Mouse (Mus musculus) activated CD4-positive, CD25-positive, alpha-beta regulatory T cell (primary cell): ENCODE results near the gene Ccdc78. TPM values are rescaled to one million over a fixed set of nuclear protein-coding genes. Genes with fewer than 3 reads are reported as not detected.

ENCODE experiments used
- polyA plus RNA-seq, 2 experiments: library from polyadenylated mRNA; unstranded; fragments of 100-300 nt; shearing (Covaris generic); gene quantifications; one replicate each; pipeline ENCODE4 v1.2.1; 2017

Gene Ccdc78
- polyA plus RNA-seq, result under 1 TPM; 0.59 to 0.72 TPM

GRCm38 (mm10) chr17:25786280-25786679 lies at the start of gene Ccdc78:
Gene Ccdc78 (plus strand): TSS chr17:25786580.

GRCm38 (mm10) chr17:25754241-25754640 lies 32.1 kb upstream of the Ccdc78 start, which contains the start of gene Msln:
Gene Msln (minus strand): TSS chr17:25754378.

GRCm38 (mm10) chr17:25773549-25774120 lies 12.7 kb upstream of the Ccdc78 start, which contains the start of gene Narfl:
Gene Narfl (plus strand): TSS chr17:25773776.

DNA sequence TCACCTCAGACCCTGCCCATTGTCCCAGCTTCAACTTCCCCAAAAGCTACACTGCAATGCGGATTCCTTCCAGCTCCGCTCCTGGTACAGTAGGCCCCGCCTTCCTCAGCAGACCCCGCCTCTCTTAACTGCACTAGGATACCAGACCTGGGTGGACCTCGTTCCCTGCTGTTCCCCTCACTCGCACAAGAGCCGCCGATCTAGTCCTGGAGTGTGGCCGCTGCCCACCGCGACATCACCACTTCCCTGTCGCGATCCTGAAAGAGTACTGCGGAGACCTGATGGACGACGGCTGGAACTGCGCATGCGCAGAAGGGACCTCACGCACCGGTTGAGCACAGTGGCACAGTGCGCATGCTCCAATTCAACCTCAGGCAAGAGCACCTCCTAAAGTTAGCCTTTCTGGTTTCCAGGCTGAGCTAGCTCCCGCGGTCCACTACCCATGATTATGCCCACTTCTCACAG lies 1.1 kb upstream of the Ccdc78 start, which contains the start of gene Haghl:
Gene Haghl (minus strand): TSS at position 393 of the 465 bp plus-strand sequence.

GRCm38 (mm10) chr17:25792615-25793014 lies 6.2 kb downstream of the Ccdc78 start, which contains the start of gene Fam173a:
Gene Fam173a (minus strand): TSS chr17:25792901.

DNA sequence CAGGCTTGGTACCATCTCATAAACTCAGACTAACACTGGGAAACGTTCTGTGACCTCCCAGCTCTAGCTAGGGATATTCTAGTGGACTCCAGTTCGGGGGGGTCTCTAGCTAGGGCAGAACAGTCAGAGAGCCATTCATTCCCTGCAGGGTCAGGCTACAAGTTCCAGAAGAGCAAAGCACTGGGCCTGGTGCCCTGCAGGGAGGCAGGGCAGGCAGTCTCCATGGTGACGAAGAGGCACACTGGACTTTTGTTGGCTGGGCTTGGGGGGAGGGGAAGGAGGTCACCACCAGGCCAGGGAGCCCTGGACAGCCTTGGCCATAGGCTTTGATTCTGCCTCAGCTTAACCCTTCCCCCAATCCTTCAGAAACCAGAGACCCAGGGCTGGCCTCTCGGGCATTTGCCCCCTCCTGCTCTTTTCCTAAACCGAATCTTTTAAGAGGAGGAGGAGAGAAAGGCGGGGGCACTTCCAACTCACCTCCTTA lies 9.3 kb downstream of the Ccdc78 start, which contains the start of gene AC134908.4:
Gene AC134908.4 (minus strand): TSS at position 51 of the 484 bp plus-strand sequence.

DNA sequence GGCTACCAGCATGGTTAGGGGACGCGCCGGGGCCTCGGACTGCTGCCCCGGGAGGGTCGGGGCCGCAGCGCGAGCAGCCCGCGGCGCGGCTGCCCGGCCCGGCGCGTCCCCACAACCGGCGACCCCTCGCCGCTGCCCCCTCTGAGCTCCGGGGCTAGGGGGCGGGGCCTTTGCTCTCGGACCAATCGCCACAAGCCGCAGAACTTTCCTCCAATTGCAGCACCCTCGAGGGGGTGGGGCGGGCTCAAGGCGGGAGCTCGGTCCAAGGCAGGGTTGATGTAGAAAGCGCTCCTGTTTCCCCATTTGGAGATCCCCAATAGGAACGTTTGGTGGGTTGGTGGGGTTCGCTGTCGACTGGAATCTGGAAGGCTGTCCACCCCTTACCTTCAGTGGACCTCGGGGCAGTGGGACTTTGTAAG lies 10.6 kb downstream of the Ccdc78 start, which contains the start of gene Metrn:
Gene Metrn (minus strand): TSS at position 186 of the 419 bp plus-strand sequence.

DNA sequence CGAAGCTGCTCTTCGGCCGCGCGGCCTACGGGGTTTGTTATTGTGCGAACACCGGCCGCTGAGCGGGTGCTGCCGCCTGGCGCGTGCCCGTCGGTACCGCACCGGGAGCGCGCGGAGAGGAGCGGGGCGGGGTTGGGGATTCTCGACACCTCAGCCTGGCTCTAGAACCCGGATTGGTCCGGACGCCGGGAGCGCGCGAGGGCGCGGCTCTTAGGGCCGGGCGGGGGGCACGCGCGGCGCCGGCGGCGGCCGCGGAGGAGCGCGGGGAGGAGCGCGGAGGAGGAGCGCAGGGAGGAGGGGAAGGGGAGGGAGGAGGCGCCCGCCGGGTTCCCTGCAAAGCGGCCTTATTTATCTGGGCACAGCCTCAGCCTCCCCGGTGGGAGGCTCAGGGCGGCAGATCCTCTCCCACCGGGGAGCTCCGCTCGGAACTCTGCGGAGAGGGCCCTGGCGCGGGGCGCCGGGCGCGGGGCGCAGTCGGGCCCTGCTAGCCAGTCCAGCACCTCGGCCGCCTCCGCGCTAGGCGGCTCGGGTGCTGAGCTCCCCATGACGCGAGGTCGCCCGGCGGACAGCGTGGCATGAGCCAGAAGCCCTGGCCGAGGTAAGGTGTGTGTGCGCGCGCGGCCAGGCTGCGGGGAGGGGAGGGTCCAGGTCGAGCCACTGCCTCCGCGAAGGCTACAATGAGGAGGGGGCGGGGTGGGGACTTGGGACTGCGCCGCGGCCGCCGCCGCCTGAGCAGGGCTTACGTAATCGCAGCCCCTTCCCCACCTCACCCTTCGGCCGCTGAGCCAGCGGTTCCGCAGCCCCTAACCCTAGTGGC lies 22.6 kb downstream of the Ccdc78 start, which contains the start of gene Fbxl16:
Gene Fbxl16 (plus strand): TSS at position 297 of the 817 bp plus-strand sequence.

DNA sequence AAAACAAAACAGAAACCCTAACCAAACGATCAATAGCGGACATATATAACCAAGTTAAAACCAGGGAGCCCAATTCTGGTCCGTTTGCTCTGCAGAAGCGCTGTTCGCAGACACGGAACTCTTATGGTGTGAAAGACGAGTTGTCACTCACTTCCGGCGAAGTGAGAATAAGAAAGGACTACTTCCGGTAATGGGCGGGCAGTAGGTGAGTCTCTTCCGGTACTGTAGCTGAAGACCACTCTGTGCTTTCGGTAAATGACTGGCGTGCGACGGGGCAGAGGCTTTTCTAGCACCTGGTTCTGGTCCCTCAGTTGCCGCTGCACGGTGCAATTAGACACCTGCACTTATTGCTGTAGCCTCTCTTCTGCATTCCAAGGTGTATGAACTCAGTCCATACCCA lies 37.1 kb downstream of the Ccdc78 start, which contains the start of gene Wdr24:
Gene Wdr24 (plus strand): TSS at position 176 of the 400 bp plus-strand sequence.

DNA sequence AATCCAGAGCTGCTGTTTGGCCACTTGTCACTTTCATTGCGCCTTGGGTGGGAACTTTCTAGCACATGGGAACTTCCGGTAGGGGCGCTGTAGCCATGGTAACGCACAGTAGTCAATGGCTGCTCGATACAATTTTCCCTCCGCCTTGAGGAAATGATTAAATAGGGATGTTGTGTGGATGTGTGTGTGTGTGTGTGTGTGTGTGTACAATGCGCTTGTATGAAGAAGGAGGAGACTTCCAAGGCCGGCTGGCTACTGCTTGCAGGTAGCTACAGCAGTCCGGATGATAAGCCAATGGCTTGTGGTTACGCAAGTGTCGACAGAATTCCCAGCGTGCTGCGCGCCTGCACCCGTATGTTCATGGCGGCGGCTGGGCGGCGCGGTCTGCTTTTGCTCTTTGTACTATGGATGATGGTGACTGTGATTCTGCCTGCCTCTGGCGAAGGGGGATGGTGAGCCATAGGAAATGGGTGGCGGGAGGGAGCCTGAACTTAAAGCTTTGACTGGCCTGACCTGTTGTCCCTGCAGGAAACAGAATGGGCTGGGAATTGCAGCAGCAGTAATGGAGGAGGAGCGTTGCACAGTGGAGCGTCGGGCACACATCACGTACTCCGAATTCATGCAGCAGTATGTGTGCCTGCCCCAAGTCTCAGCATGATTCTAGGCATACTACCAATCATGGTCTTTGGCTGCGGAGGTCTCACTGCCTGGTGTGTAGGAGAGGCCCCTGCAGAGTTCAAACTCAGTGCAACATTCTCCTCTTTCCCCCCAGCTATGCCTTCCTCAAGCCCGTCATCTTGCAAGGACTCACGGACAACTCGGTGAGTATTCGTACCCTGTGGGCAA lies 42.6 kb downstream of the Ccdc78 start, which contains the start of gene Jmjd8:
Gene Jmjd8 (plus strand): TSS at position 156 of the 846 bp plus-strand sequence.

GRCm38 (mm10) chr17:25833291-25833663 lies 46.9 kb downstream of the Ccdc78 start, which contains the start of gene Stub1:
Gene Stub1 (minus strand): TSS chr17:25833404.

GRCm38 (mm10) chr17:25837076-25837410 lies 50.7 kb downstream of the Ccdc78 start, which contains the start of gene Rhbdl1:
Gene Rhbdl1 (minus strand): TSS chr17:25837295.

Other genes with a start within 250 kb of the Ccdc78 start
- gene Sox8, start 215.9 kb upstream of the Ccdc78 start, polyA plus RNA-seq, result under 1 TPM in 1 of 2 experiments, not detected in 1; 0.11 TPM
- 10 to 100 TPM; 21.6 to 22.0 TPM for gene Lmf1, start 207.5 kb upstream of the Ccdc78 start, polyA plus RNA-seq
- not detected for gene Gng13, start 69.4 kb upstream of the Ccdc78 start, polyA plus RNA-seq
- gene Chtf18, start 59.2 kb upstream of the Ccdc78 start, polyA plus RNA-seq, result 1 to 10 TPM; 5.2 to 5.4 TPM
- gene Rpusd1, start 58.9 kb upstream of the Ccdc78 start, polyA plus RNA-seq, result 10 to 100 TPM; 15.3 to 15.4 TPM
- not detected for gene Mslnl, start 50.5 kb upstream of the Ccdc78 start, polyA plus RNA-seq
- gene Msln, start 32.2 kb upstream of the Ccdc78 start, polyA plus RNA-seq, result under 1 TPM in 1 of 2 experiments, not detected in 1; 0.26 TPM
- 10 to 100 TPM; 18.7 to 25.8 TPM for gene Narfl, start 12.8 kb upstream of the Ccdc78 start, polyA plus RNA-seq
- gene Haghl, start 907 bp upstream of the Ccdc78 start, polyA plus RNA-seq, result 10 to 100 TPM; 46.8 to 50.3 TPM
- 100 to 1,000 TPM; 177 to 212 TPM for gene Fam173a, start 6.3 kb downstream of the Ccdc78 start, polyA plus RNA-seq
- 1 to 10 TPM in 1 of 2 experiments, not detected in 1; 1.1 TPM for gene AC134908.4, start 9.1 kb downstream of the Ccdc78 start, polyA plus RNA-seq
- gene Metrn, start 10.6 kb downstream of the Ccdc78 start, polyA plus RNA-seq, result 10 to 100 TPM; 37.5 to 46.1 TPM
- gene Fbxl16, start 22.5 kb downstream of the Ccdc78 start, polyA plus RNA-seq, result not detected
- 10 to 100 TPM; 22.8 to 29.5 TPM for gene Wdr24, start 37.0 kb downstream of the Ccdc78 start, polyA plus RNA-seq
- 10 to 100 TPM; 16.2 to 25.7 TPM for gene Jmjd8, start 42.3 kb downstream of the Ccdc78 start, polyA plus RNA-seq
- gene Stub1, start 46.8 kb downstream of the Ccdc78 start, polyA plus RNA-seq, result 100 to 1,000 TPM; 130 TPM
- 1 to 10 TPM; 1.5 to 3.3 TPM for gene Rhbdl1, start 50.7 kb downstream of the Ccdc78 start, polyA plus RNA-seq
- 1 to 10 TPM; 2.5 to 3.2 TPM for gene Gm20683, start 55.2 kb downstream of the Ccdc78 start, polyA plus RNA-seq
- 10 to 100 TPM; 32.6 to 40.3 TPM for gene Rhot2, start 58.3 kb downstream of the Ccdc78 start, polyA plus RNA-seq
- gene Wdr90, start 74.9 kb downstream of the Ccdc78 start, polyA plus RNA-seq, result 10 to 100 TPM in 1 of 2 experiments, 1 to 10 TPM in 1; 5.7 to 11.5 TPM
- 1 to 10 TPM; 4.5 to 5.5 TPM for gene Mcrip2, start 82.2 kb downstream of the Ccdc78 start, polyA plus RNA-seq
- 100 to 1,000 TPM in 1 of 2 experiments, 10 to 100 TPM in 1; 82.0 to 102 TPM for gene Mettl26, start 88.5 kb downstream of the Ccdc78 start, polyA plus RNA-seq
- 1 to 10 TPM; 1.5 to 1.9 TPM for gene Wfikkn1, start 94.3 kb downstream of the Ccdc78 start, polyA plus RNA-seq
- gene Rab40c, start 133.1 kb downstream of the Ccdc78 start, polyA plus RNA-seq, result 10 to 100 TPM; 15.4 to 25.0 TPM
- gene Pigq, start 158.4 kb downstream of the Ccdc78 start, polyA plus RNA-seq, result 10 to 100 TPM; 25.0 to 52.5 TPM
- gene Nhlrc4, start 158.4 kb downstream of the Ccdc78 start, polyA plus RNA-seq, result not detected
- gene A930017K11Rik, start 166.0 kb downstream of the Ccdc78 start, polyA plus RNA-seq, result under 1 TPM in 1 of 2 experiments, not detected in 1; 0.17 TPM
- gene Capn15, start 199.2 kb downstream of the Ccdc78 start, polyA plus RNA-seq, result 10 to 100 TPM; 21.3 to 28.1 TPM